Mouse (Mus musculus): ENCODE data around the gene Cd300lg.

GRCm38 (mm10) chr11:102039487-102040137, 1.7 kb upstream of the Cd300lg start:
- TF ChIP-seq POLR2A (IDR thresholded peaks at IDR 0.05; ENCODE audit: control insufficient read depth, low read depth, low read length) (no peak), CTCF (IDR thresholded peaks at IDR 0.05; ENCODE audit: control insufficient read depth, insufficient read depth, insufficient replicate concordance, low read depth, low read length) (no peak)

Measured in testis, adult 2 months (tissue).